Comparison of ENCODE assay signal across 12 mouse cellular contexts in the genomic region with DNA sequence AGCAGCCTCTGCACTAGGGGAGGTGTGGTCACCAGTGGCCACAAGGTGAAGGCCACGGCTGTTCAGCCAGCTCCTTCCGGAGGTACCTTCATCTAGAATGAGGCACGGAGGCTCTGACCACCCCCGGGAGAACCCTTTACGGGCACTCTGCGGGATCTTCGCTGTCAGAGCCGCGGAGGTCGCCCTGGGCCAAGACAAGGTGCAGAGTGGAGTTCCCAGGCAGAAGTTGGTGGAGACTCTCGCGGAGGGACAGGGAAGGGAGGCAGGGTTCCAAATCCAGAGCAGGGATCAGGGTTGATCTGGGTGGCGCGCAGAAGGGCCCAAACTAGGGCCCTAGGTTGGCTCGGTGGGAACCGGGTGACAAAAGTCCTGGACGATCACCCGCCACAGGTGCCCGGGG. TPM values are rescaled to one million over a fixed set of nuclear protein-coding genes. Genes with fewer than 3 reads are reported as not detected.
DNase-seq lines count a peak whose midpoint lies in the region; ATAC-seq and TF ChIP-seq lines count a peak whose summit lies in the region.
"Had no signal": no experiment of that assay in that cellular context is flagged by ENCODE, and none has a peak within 500 bp of the region (broad histone marks: within the 10 kb centered on the region; RNA-seq: fewer than 3 reads in every experiment).

No protein-coding gene starts in this region.

- TF ChIP-seq CTCF in heart, adult 2 months (IDR thresholded peaks at IDR 0.05): no peak

- H3K4me3 ChIP-seq in heart, embryonic 16.5 days (ENCODE audit: low read length): peak overlapping the region; percentile 56
- H3K4me3 ChIP-seq in heart, adult 2 months: no peak overlapping the region
- H3K4me3 ChIP-seq in embryonic facial prominence, embryonic 10.5 days: peak overlapping the region; percentile 56
- H3K4me3 ChIP-seq in hindbrain, embryonic 14.5 days (replicated peaks; ENCODE audit: low read length): peak overlapping the region; percentile 45
- peak overlapping the region; percentile 24 for H3K4me3 ChIP-seq in midbrain, embryonic 11.5 days (ENCODE audit: low read depth, low read length)
- H3K4me3 ChIP-seq: myocyte had no signal

- peaks cover 15% of the 10 kb centered on the region for H3K4me1 ChIP-seq in heart, embryonic 16.5 days (ENCODE audit: control insufficient read depth, insufficient read depth, low read length)
- peaks cover 5% of the 10 kb centered on the region; the same call in 1 of the 2 replicates for H3K4me1 ChIP-seq in heart, adult 2 months (ENCODE audit: control insufficient read depth, insufficient read depth, low read length)
- H3K4me1 ChIP-seq in embryonic facial prominence, embryonic 10.5 days: peaks cover 25% of the 10 kb centered on the region
- peaks cover 9% of the 10 kb centered on the region; the same call in 1 of the 2 replicates for H3K4me1 ChIP-seq in hindbrain, embryonic 14.5 days (replicated peaks; ENCODE audit: control insufficient read depth, insufficient read depth, low read length)
- peaks cover 5% of the 10 kb centered on the region; the same call in 1 of the 2 replicates for H3K4me1 ChIP-seq in midbrain, embryonic 11.5 days (ENCODE audit: control insufficient read depth, insufficient read depth, low read length)

- intact Hi-C loops in heart, adult 2 months (cut with DNase I): loop anchor here (10.0 kb wide), 1 partner anchor 208 kb away; no protein-coding TSS in a partner anchor

- TF ChIP-seq POLR2A in heart, adult 2 months (IDR thresholded peaks at IDR 0.05; ENCODE audit: insufficient read depth, low read depth, low read length): no peak

- 0 out of 2 replicates have a peak, but pooled peaks cover 2% of the 10 kb centered on the region for H3K9me3 ChIP-seq in heart, embryonic 16.5 days (replicated peaks; ENCODE audit: control insufficient read depth, low read length)
- 0 out of 2 replicates have a peak, but pooled peaks cover 3% of the 10 kb centered on the region for H3K9me3 ChIP-seq in embryonic facial prominence, embryonic 10.5 days
- H3K9me3 ChIP-seq in hindbrain, embryonic 14.5 days (ENCODE audit: control insufficient read depth, low read length): no peaks in the 10 kb centered on the region
- H3K9me3 ChIP-seq in midbrain, embryonic 11.5 days (ENCODE audit: control insufficient read depth, low read length): no peaks in the 10 kb centered on the region

- peak overlapping the region; percentile 58 for H3K9ac ChIP-seq in heart, embryonic 16.5 days (ENCODE audit: low read length)
- H3K9ac ChIP-seq in heart, adult 2 months (ENCODE audit: low read depth, low read length): no peak overlapping the region
- H3K9ac ChIP-seq in hindbrain, embryonic 14.5 days: peak overlapping the region; percentile 63
- no peak overlapping the region for H3K9ac ChIP-seq in midbrain, embryonic 11.5 days (ENCODE audit: low read length)

- peak overlapping the region; percentile 73 for H3K4me2 ChIP-seq in heart, embryonic 16.5 days (ENCODE audit: low read depth, low read length)
- peak overlapping the region; percentile 83 for H3K4me2 ChIP-seq in hindbrain, embryonic 14.5 days (replicated peaks)
- peak overlapping the region; percentile 42 for H3K4me2 ChIP-seq in midbrain, embryonic 11.5 days

- no peak overlapping the region for H3K27ac ChIP-seq in heart, embryonic 16.5 days (ENCODE audit: low read length)
- H3K27ac ChIP-seq in heart, adult 2 months: no peak overlapping the region
- no peak overlapping the region for H3K27ac ChIP-seq in embryonic facial prominence, embryonic 10.5 days (replicated peaks)
- H3K27ac ChIP-seq in hindbrain, embryonic 14.5 days: no peak overlapping the region
- H3K27ac ChIP-seq in midbrain, embryonic 11.5 days (ENCODE audit: low read depth, low read length): no peak overlapping the region

- DNase-seq in heart, adult 2 months: no peak
- peak; percentile 38 for DNase-seq in embryonic facial prominence, embryonic 10.5 days (ENCODE audit: low spot score)
- DNase-seq in hindbrain, embryonic 14.5 days (ENCODE audit: low spot score): no peak
- DNase-seq in midbrain, embryonic 11.5 days (ENCODE audit: low spot score, missing footprints): no peak
- DNase-seq in spleen, postnatal 10 days (ENCODE audit: low spot score in 2 of 2): no peak
- DNase-seq in layer of hippocampus, postnatal 36 days: no peak
- DNase-seq in kidney, postnatal 36 days: no peak
- DNase-seq: adrenal gland, postnatal 25 days; thymus, postnatal 4 days had no signal

- no peaks in the 10 kb centered on the region for H3K36me3 ChIP-seq in heart, embryonic 16.5 days (ENCODE audit: control insufficient read depth, insufficient read depth)
- no peaks in the 10 kb centered on the region for H3K36me3 ChIP-seq in heart, adult 2 months (ENCODE audit: control insufficient read depth, insufficient read depth, low read length)
- H3K36me3 ChIP-seq in embryonic facial prominence, embryonic 10.5 days (replicated peaks): peaks cover 15% of the 10 kb centered on the region
- no peaks in the 10 kb centered on the region for H3K36me3 ChIP-seq in hindbrain, embryonic 14.5 days (replicated peaks; ENCODE audit: control insufficient read depth, insufficient read depth)
- H3K36me3 ChIP-seq in midbrain, embryonic 11.5 days (ENCODE audit: control insufficient read depth, insufficient read depth, low read length): no peaks in the 10 kb centered on the region

- TF ChIP-seq EP300 in heart, adult 2 months (IDR thresholded peaks at IDR 0.05; ENCODE audit: insufficient read depth, low read depth, low read length): no peak

- H3K79me2 ChIP-seq in heart, adult 2 months (replicated peaks; ENCODE audit: control insufficient read depth, insufficient read depth, low read length): no peaks in the 10 kb centered on the region

- WGBS in heart, embryonic 16.5 days: 5% methylated on average over 14 of the region's 19 CpGs
- 11% methylated on average over 18 of the region's 19 CpGs for WGBS in heart, adult 2 months
- WGBS in embryonic facial prominence, embryonic 10.5 days: 2% methylated on average over 19 of the region's 19 CpGs
- 1% methylated on average over 19 of the region's 19 CpGs for WGBS in hindbrain, embryonic 14.5 days
- WGBS in midbrain, embryonic 11.5 days: 2% methylated on average over 18 of the region's 19 CpGs

- peaks cover 65% of the 10 kb centered on the region for H3K27me3 ChIP-seq in heart, embryonic 16.5 days (ENCODE audit: control insufficient read depth, insufficient read depth, low read length)
- peaks cover 9% of the 10 kb centered on the region for H3K27me3 ChIP-seq in heart, adult 2 months (ENCODE audit: control insufficient read depth, insufficient read depth, low read length)
- peaks cover 76% of the 10 kb centered on the region for H3K27me3 ChIP-seq in embryonic facial prominence, embryonic 10.5 days (replicated peaks; ENCODE audit: low read depth, poor library complexity, severe bottlenecking)
- peaks cover 66% of the 10 kb centered on the region for H3K27me3 ChIP-seq in hindbrain, embryonic 14.5 days (ENCODE audit: control insufficient read depth, insufficient read depth, low read length)
- peaks cover 51% of the 10 kb centered on the region for H3K27me3 ChIP-seq in midbrain, embryonic 11.5 days (ENCODE audit: control insufficient read depth, insufficient read depth, low read length)

- ATAC-seq in heart, embryonic 16.5 days (replicated peaks; ENCODE audit: extremely low read depth, insufficient read depth, low FRiP score): no peak
- no peak for ATAC-seq in hindbrain, embryonic 14.5 days (ENCODE audit: low FRiP score)
- 0 out of 2 replicates have a peak, but pooled peaks have one; percentile 14 for ATAC-seq in midbrain, embryonic 11.5 days (ENCODE audit: low FRiP score)
- ATAC-seq: CD4-positive, CD25-positive, alpha-beta regulatory T cell, adult 4 months had no signal

RNA-seq across cellular contexts. Expression of a gene that starts 0.5 kb away (rescaled TPM):
- polyA plus RNA-seq in heart, embryonic 16.5 days (2015; fragmentation: Nextera tagmentation; extraction: Ambion mirVana): not detected in 2 replicates
- under 1 TPM; 0.13 to 0.14 TPM for total RNA-seq in heart, adult 2 months (2021)
- 0.35 and 0.39 TPM in 2 replicates for polyA plus RNA-seq in heart, adult 2 months (2012; rRNA removed)
- polyA plus RNA-seq in embryonic facial prominence, embryonic 10.5 days (2016; fragmentation: Nextera tagmentation; extraction: Ambion mirVana): not detected in 2 replicates
- polyA plus RNA-seq in hindbrain, embryonic 14.5 days (2014; fragmentation: Nextera tagmentation; extraction: Ambion mirVana): 0.23 and 0.43 TPM in 2 replicates
- polyA plus RNA-seq in midbrain, embryonic 11.5 days (2014; fragmentation: Nextera tagmentation; extraction: Ambion mirVana): 0.08 TPM in 1 of 2 replicates, not detected in the other
- total RNA-seq in layer of hippocampus, postnatal 36 days (2021): 1 to 10 TPM; 4.7 to 4.8 TPM
- polyA plus RNA-seq: CD4-positive, CD25-positive, alpha-beta regulatory T cell, adult 4 months had no signal

RNA-seq across cellular contexts. Expression of a gene that starts 22.3 kb away (rescaled TPM):
- polyA plus RNA-seq in heart, embryonic 16.5 days (2015; fragmentation: Nextera tagmentation; extraction: Ambion mirVana): 24.0 TPM in 2 replicates
- 10 to 100 TPM; 16.9 to 17.5 TPM for total RNA-seq in heart, adult 2 months (2021)
- 13.1 and 13.3 TPM in 2 replicates for polyA plus RNA-seq in heart, adult 2 months (2012; rRNA removed)
- polyA plus RNA-seq in embryonic facial prominence, embryonic 10.5 days (2016; fragmentation: Nextera tagmentation; extraction: Ambion mirVana): 62.1 and 65.4 TPM in 2 replicates
- polyA plus RNA-seq in hindbrain, embryonic 14.5 days (2014; fragmentation: Nextera tagmentation; extraction: Ambion mirVana): 24.6 and 25.4 TPM in 2 replicates
- polyA plus RNA-seq in midbrain, embryonic 11.5 days (2014; fragmentation: Nextera tagmentation; extraction: Ambion mirVana): 41.5 and 46.6 TPM in 2 replicates
- total RNA-seq in layer of hippocampus, postnatal 36 days (2021): 10 to 100 TPM; 25.1 to 26.1 TPM

RNA-seq across cellular contexts. Expression of a gene that starts 23.1 kb away (rescaled TPM):
- polyA plus RNA-seq in heart, embryonic 16.5 days (2015; fragmentation: Nextera tagmentation; extraction: Ambion mirVana): 1.5 and 1.9 TPM in 2 replicates
- 1 to 10 TPM; 4.5 to 5.4 TPM for total RNA-seq in heart, adult 2 months (2021)
- polyA plus RNA-seq in heart, adult 2 months (2012; rRNA removed): 3.0 and 3.6 TPM in 2 replicates
- polyA plus RNA-seq in embryonic facial prominence, embryonic 10.5 days (2016; fragmentation: Nextera tagmentation; extraction: Ambion mirVana): 3.1 and 3.5 TPM in 2 replicates
- 5.5 and 6.4 TPM in 2 replicates for polyA plus RNA-seq in hindbrain, embryonic 14.5 days (2014; fragmentation: Nextera tagmentation; extraction: Ambion mirVana)
- polyA plus RNA-seq in midbrain, embryonic 11.5 days (2014; fragmentation: Nextera tagmentation; extraction: Ambion mirVana): 4.3 and 4.5 TPM in 2 replicates
- 10 to 100 TPM; 21.4 to 22.3 TPM for total RNA-seq in layer of hippocampus, postnatal 36 days (2021)

RNA-seq across cellular contexts. Expression of a gene that starts 36.2 kb away (rescaled TPM):
- polyA plus RNA-seq in heart, embryonic 16.5 days (2015; fragmentation: Nextera tagmentation; extraction: Ambion mirVana): 57.0 and 58.7 TPM in 2 replicates
- 10 to 100 TPM; 26.6 to 26.7 TPM for total RNA-seq in heart, adult 2 months (2021)
- polyA plus RNA-seq in heart, adult 2 months (2012; rRNA removed): 48.4 and 49.7 TPM in 2 replicates
- 71.0 and 77.2 TPM in 2 replicates for polyA plus RNA-seq in embryonic facial prominence, embryonic 10.5 days (2016; fragmentation: Nextera tagmentation; extraction: Ambion mirVana)
- 72.2 and 78.1 TPM in 2 replicates for polyA plus RNA-seq in hindbrain, embryonic 14.5 days (2014; fragmentation: Nextera tagmentation; extraction: Ambion mirVana)
- 68.1 and 73.7 TPM in 2 replicates for polyA plus RNA-seq in midbrain, embryonic 11.5 days (2014; fragmentation: Nextera tagmentation; extraction: Ambion mirVana)
- 10 to 100 TPM; 49.0 to 49.2 TPM for total RNA-seq in layer of hippocampus, postnatal 36 days (2021)

RNA-seq across cellular contexts. Expression of a gene that starts 57.9 kb away (rescaled TPM):
- 7.5 and 7.8 TPM in 2 replicates for polyA plus RNA-seq in heart, embryonic 16.5 days (2015; fragmentation: Nextera tagmentation; extraction: Ambion mirVana)
- 1 to 10 TPM; 7.9 to 8.2 TPM for total RNA-seq in heart, adult 2 months (2021)
- polyA plus RNA-seq in heart, adult 2 months (2012; rRNA removed): 6.7 and 12.7 TPM in 2 replicates
- 21.7 and 22.7 TPM in 2 replicates for polyA plus RNA-seq in embryonic facial prominence, embryonic 10.5 days (2016; fragmentation: Nextera tagmentation; extraction: Ambion mirVana)
- 21.6 and 24.8 TPM in 2 replicates for polyA plus RNA-seq in hindbrain, embryonic 14.5 days (2014; fragmentation: Nextera tagmentation; extraction: Ambion mirVana)
- 22.0 and 25.9 TPM in 2 replicates for polyA plus RNA-seq in midbrain, embryonic 11.5 days (2014; fragmentation: Nextera tagmentation; extraction: Ambion mirVana)
- total RNA-seq in layer of hippocampus, postnatal 36 days (2021): 10 to 100 TPM; 33.0 to 35.7 TPM

Comparison
In these comparisons a context has a peak if more than half of its experiments do, and no peak if none do; other contexts are left out.
1. H3K9ac ChIP-seq: peak in heart, embryonic 16.5 days (single experiment) and hindbrain, embryonic 14.5 days (single experiment); none in heart, adult 2 months (single experiment) and midbrain, embryonic 11.5 days (single experiment).
2. Peak in every context shown above with its lines, with median percentiles within 50 percentile points of each other: H3K4me2 ChIP-seq.